Mouse (Mus musculus): ENCODE measurements at regions not wholly inside any gene's neighbourhood (a gene's known extent, or its start where the extent isn't known, plus 50 kb on each side); places are given as distances from the start of the nearest gene placed in this dataset.

DNA sequence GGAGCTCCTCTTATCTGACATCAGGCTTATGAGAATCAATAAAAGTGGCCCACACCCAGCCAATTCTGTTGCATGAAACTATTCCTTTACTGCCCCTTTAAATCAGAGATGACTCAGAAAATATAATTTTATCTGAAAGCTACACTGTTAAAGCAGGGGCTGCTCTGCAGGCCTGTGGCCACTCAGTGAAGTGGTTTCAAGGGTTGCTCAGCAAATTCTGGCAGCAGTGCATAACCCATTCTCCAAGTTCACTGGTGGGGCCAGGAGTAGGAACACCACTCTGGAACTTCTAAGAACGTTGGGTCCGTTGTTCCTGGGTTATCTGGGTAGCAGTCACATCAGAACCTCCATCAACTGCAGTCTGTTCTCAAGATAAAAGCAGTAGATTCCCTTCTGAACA, 236.2 kb downstream of the Fam84b start:
- no peak overlapping the region for H3K9ac ChIP-seq
- ATAC-seq (ENCODE audit: low FRiP score, low read depth) = no peak
- no peaks in the 10 kb centered on the region for H3K4me1 ChIP-seq (replicated peaks)
- H3K27me3 ChIP-seq = no peaks in the 10 kb centered on the region
- H3K36me3 ChIP-seq = no peaks in the 10 kb centered on the region
- WGBS = 72% methylated on average over 2 of the region's 2 CpGs
- no peak overlapping the region for H3K27ac ChIP-seq (replicated peaks)
- no peaks in the 10 kb centered on the region for H3K9me3 ChIP-seq
- H3K4me3 ChIP-seq = no peak overlapping the region
- no peak overlapping the region for H3K4me2 ChIP-seq

DNA sequence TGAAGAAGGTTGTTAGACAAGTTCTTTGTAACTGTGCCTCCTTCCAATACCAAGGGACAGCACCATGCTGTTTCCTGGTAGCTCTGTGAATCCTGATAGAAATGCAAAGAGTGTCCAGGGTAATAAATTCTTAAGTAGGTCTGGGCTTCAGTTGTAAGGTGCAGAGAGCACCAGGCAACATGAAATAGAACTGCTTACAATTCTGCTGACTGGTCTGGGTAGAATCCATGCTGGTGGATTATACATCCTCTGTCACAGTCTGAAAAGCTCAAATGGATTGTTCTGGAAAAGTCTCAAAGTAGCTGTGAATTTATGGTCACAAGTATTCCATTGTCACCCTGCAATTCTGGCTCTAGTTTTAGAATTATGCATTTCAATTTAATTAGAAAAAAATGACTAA, 251.7 kb downstream of the Fam84b start:
- Histone ChIP-seq H3K4me3 (no peak overlapping the region), H3K4me1 (replicated peaks) (no peaks in the 10 kb centered on the region), H3K27me3 (no peaks in the 10 kb centered on the region), H3K9me3 (no peaks in the 10 kb centered on the region), H3K27ac (replicated peaks) (no peak overlapping the region), H3K9ac (no peak overlapping the region), H3K36me3 (no peaks in the 10 kb centered on the region), H3K4me2 (no peak overlapping the region)
- no peak for ATAC-seq (ENCODE audit: low FRiP score, low read depth)

DNA sequence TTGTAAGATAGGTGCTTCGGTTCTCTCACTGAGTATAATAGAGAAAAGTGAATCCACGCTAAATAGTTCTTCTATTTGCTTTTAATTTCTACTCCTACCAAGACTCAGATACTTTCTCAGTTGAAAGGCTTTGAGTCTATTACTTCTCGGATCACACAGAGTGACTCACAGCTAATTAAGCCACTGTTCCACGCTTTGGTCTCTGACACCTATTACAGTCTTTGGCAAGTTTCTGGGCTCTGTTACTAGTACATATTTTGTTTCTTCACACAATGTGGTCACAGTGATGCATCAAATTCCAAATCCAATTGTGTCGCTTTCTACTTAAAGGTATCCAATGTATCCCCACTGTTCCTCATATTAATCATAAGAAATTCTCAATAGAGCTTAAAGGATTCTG, 276.5 kb downstream of the Fam84b start:
- Histone ChIP-seq H3K9me3 (no peaks in the 10 kb centered on the region), H3K27ac (replicated peaks) (no peak overlapping the region), H3K36me3 (no peaks in the 10 kb centered on the region), H3K9ac (no peak overlapping the region), H3K4me3 (no peak overlapping the region), H3K4me2 (no peak overlapping the region), H3K27me3 (no peaks in the 10 kb centered on the region), H3K4me1 (replicated peaks) (no peaks in the 10 kb centered on the region)
- ATAC-seq (ENCODE audit: low FRiP score, low read depth) = no peak
- 76% methylated on average over 5 of the region's 5 CpGs for WGBS

DNA sequence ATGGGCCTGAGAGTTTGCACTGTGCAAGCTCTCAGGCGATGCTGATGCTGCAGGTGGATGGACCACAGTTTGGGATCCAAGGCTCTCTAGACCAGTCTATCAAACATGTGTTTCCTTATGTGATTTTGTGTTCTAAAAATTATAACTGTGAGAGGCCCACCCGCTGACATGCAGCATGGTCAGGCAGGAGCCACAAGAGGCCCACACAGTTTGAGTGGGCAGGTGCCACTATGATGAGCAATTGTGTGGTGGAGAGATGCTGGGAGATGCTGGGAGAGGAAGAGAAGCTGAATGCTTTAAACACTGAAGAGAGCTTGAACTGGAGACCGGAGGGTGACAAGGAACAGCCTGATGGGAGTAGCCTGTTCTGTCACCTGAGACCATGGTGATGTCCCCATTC, 287.3 kb downstream of the Fam84b start:
- Histone ChIP-seq H3K4me1 (replicated peaks) (no peaks in the 10 kb centered on the region), H3K4me2 (no peak overlapping the region), H3K4me3 (no peak overlapping the region), H3K27me3 (no peaks in the 10 kb centered on the region), H3K9ac (no peak overlapping the region), H3K27ac (replicated peaks) (no peak overlapping the region), H3K36me3 (no peaks in the 10 kb centered on the region), H3K9me3 (no peaks in the 10 kb centered on the region)
- no peak for ATAC-seq (ENCODE audit: low FRiP score, low read depth)
- WGBS = 84% methylated on average over 3 of the region's 3 CpGs

DNA sequence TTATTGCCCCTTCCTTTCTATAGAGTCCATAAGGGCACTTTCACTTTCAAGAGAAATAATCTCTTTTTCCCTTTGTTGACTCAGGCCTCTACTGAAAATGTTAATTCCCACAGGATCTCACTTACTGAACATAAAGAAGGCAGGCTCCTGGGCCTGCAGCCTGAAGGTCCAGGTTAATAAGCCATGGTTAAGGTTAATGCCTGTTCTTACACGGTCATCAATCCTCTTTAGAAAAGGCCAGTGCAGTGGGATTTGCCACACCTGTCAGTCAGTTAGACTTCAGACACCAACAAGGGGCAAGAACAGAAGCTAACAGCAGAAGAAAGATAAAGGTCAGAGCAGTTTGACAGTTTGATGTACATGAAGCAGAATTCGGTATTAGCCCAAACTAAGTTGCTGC, 288.6 kb downstream of the Fam84b start:
- H3K9ac ChIP-seq = no peak overlapping the region
- ATAC-seq (ENCODE audit: low FRiP score, low read depth) = no peak
- WGBS = 31% methylated on average over 2 of the region's 2 CpGs
- H3K9me3 ChIP-seq = no peaks in the 10 kb centered on the region
- H3K36me3 ChIP-seq = no peaks in the 10 kb centered on the region
- no peaks in the 10 kb centered on the region for H3K27me3 ChIP-seq
- H3K27ac ChIP-seq (replicated peaks) = no peak overlapping the region
- no peak overlapping the region for H3K4me3 ChIP-seq
- H3K4me2 ChIP-seq = no peak overlapping the region
- no peaks in the 10 kb centered on the region for H3K4me1 ChIP-seq (replicated peaks)

DNA sequence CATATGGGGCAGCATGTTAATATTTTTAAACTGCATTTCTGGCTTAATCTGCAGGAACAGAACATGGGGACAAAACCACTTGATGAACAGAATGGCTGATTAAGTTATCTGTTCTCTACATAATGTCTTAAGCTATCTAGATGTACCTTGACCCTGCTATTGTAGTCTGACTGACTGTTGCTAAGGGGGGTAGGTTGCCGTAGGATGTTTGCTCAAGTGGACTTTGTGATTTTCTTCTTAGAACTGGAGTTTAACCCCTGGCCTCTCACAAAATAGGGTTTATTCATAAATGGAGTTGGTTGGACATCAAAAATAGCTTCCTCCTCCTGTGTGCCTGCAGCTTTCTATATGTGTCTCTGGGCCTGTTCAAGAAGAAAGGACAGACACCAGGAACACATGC, 292.9 kb downstream of the Fam84b start:
- no peak overlapping the region for H3K4me2 ChIP-seq
- WGBS = 78% methylated on average over 1 of the region's 1 CpGs
- no peaks in the 10 kb centered on the region for H3K36me3 ChIP-seq
- no peaks in the 10 kb centered on the region for H3K9me3 ChIP-seq
- no peak overlapping the region for H3K4me3 ChIP-seq
- H3K27ac ChIP-seq (replicated peaks) = no peak overlapping the region
- ATAC-seq (ENCODE audit: low FRiP score, low read depth) = no peak
- no peaks in the 10 kb centered on the region for H3K4me1 ChIP-seq (replicated peaks)
- H3K27me3 ChIP-seq = no peaks in the 10 kb centered on the region
- no peak overlapping the region for H3K9ac ChIP-seq

DNA sequence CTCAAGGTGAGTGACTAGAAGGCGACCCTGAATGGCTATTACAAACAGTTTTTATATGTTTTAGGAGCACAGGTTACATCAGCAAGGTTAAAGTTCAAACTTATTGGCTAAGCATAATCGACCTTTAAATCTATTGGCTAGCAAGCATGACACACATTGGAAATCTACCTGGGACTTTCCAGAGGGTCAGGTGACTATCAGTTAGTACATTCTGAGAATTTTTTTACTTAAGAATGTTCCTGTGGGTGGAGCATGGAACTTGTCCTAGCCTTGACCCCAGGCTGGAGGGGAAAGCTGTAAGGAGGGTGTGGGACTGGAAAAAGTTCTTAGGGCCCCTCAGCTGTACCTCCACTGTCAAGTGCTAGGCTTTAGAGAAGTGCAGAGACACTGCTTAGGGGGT, 297.9 kb downstream of the Fam84b start:
- H3K4me3 ChIP-seq = no peak overlapping the region
- no peak overlapping the region for H3K4me2 ChIP-seq
- H3K4me1 ChIP-seq (replicated peaks) = no peaks in the 10 kb centered on the region
- WGBS = 88% methylated on average over 2 of the region's 2 CpGs
- ATAC-seq (ENCODE audit: low FRiP score, low read depth) = no peak
- H3K36me3 ChIP-seq = no peaks in the 10 kb centered on the region
- H3K27ac ChIP-seq (replicated peaks) = no peak overlapping the region
- no peak overlapping the region for H3K9ac ChIP-seq
- no peaks in the 10 kb centered on the region for H3K27me3 ChIP-seq
- no peaks in the 10 kb centered on the region for H3K9me3 ChIP-seq

DNA sequence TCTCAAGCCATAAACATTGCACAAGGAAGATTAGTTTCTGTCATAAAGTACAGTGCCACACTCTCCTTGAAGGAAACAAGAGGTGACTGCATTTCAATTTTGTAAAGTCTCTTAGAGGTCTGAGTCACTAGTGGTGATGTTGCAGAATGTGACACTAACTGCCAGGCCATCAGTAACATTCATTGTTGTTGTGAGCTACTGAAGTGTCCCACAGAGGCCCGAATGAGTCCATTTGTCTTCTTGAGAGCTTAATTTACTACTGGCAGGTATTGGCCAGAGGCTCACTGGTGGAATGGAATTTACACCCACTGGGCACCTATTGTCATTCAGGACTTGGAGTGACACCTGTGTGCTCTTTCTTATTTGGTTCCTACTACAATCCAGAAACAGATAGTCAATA, 299.0 kb downstream of the Fam84b start:
- Histone ChIP-seq H3K4me1 (replicated peaks) (no peaks in the 10 kb centered on the region), H3K9me3 (no peaks in the 10 kb centered on the region), H3K36me3 (no peaks in the 10 kb centered on the region), H3K4me3 (no peak overlapping the region), H3K27me3 (no peaks in the 10 kb centered on the region), H3K27ac (replicated peaks) (no peak overlapping the region), H3K4me2 (no peak overlapping the region), H3K9ac (no peak overlapping the region)
- WGBS = 13% methylated on average over 1 of the region's 1 CpGs
- no peak for ATAC-seq (ENCODE audit: low FRiP score, low read depth)

DNA sequence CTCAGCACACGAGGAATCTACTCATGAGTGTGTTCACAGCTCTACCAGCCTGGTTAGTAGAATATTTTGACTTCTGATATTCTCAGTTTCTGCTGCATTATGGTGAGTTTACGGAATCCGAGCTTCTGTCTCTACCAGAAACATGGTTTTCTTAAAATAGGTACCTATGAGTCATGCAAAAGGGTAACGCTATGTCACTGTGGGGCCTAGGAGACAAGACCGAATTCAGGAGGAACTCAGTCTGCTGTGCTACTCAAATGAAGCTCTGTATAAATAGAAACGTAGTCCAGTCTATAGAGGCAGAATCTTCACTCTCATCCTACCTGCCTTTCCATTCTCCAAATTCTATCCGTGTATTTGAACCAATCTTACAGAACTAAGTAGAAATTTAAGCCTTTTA, 305.5 kb downstream of the Fam84b start:
- no peak for ATAC-seq (ENCODE audit: low FRiP score, low read depth)
- no peaks in the 10 kb centered on the region for H3K4me1 ChIP-seq (replicated peaks)
- 92% methylated on average over 7 of the region's 7 CpGs for WGBS

DNA sequence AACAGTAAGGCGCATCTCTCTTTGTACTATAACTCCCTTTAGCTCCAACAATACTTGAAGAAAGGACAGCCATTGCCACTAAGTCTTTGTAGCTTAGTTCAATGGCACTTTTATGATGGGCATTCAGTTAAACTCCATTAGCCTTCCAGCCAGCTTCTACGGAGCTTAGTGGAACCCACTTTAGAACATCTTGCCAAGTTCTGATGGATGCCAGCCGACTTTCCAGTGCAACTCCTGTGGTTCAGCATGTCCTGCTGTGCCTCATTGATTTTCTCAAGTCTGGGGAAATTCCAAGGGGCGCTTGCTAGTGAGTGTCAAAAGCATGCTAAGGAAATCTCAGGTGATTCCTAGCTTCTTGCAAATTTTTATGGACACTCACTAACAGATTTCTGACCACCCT, 316.4 kb downstream of the Fam84b start:
- ATAC-seq (ENCODE audit: low FRiP score, low read depth) = no peak
- Histone ChIP-seq H3K9ac (no peak overlapping the region), H3K4me1 (replicated peaks) (no peaks in the 10 kb centered on the region), H3K9me3 (no peaks in the 10 kb centered on the region), H3K4me3 (no peak overlapping the region), H3K27me3 (no peaks in the 10 kb centered on the region), H3K36me3 (no peaks in the 10 kb centered on the region), H3K4me2 (no peak overlapping the region), H3K27ac (replicated peaks) (no peak overlapping the region)
- WGBS = 73% methylated on average over 4 of the region's 4 CpGs

More for the DNA sequence above, 305.5 kb downstream of the Fam84b start:
- H3K9me3 ChIP-seq = no peaks in the 10 kb centered on the region
- H3K4me3 ChIP-seq = no peak overlapping the region
- no peak overlapping the region for H3K4me2 ChIP-seq
- H3K27me3 ChIP-seq = no peaks in the 10 kb centered on the region
- no peak overlapping the region for H3K27ac ChIP-seq (replicated peaks)
- H3K36me3 ChIP-seq = no peaks in the 10 kb centered on the region
- H3K9ac ChIP-seq = no peak overlapping the region

DNA sequence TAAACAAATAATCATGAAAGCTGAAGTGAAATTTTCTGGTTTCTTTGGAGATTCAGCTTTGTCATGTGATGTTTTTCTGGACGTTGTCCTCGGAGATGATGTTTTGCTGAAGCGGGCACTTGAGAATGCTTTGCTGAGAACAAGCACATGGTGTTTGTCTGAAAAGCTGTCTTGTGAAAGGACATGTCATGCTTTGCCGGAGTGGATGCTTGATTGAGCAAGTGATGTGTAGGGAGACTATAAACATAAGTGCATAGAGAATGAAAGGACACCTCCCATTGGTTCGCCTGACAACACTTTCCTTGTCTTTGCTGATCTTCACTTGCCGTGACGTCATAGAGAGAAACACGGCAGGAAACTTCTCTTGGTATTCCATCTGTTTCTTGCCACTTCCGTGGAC, 318.9 kb downstream of the Fam84b start:
- 68% methylated on average over 9 of the region's 9 CpGs for WGBS
- Histone ChIP-seq H3K27me3 (no peaks in the 10 kb centered on the region), H3K4me2 (no peak overlapping the region), H3K9ac (no peak overlapping the region), H3K4me1 (replicated peaks) (no peaks in the 10 kb centered on the region), H3K36me3 (no peaks in the 10 kb centered on the region), H3K27ac (replicated peaks) (no peak overlapping the region), H3K9me3 (no peaks in the 10 kb centered on the region), H3K4me3 (no peak overlapping the region)
- no peak for ATAC-seq (ENCODE audit: low FRiP score, low read depth)

DNA sequence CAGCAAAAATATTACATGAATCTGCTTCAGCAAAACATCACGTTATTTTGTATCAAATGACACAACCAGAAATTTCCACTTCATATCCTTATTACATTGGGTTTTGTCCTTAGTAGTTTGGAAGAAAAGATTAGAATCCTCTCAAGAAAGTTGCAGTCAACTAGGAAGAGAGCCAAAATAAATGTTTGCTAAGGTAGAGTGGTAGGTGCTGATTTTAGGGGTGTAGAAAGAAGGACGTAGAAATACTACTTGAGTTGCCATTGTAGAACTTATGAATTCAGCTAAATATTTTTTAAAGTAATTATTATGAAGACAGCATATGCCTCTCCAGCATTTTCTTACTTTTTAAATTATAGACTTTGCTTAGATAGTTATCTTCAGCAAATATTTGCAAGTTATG, 336.8 kb downstream of the Fam84b start:
- H3K9ac ChIP-seq = no peak overlapping the region
- no peak overlapping the region for H3K27ac ChIP-seq (replicated peaks)
- H3K36me3 ChIP-seq = no peaks in the 10 kb centered on the region
- no peaks in the 10 kb centered on the region for H3K4me1 ChIP-seq (replicated peaks)
- H3K4me2 ChIP-seq = no peak overlapping the region
- no peaks in the 10 kb centered on the region for H3K27me3 ChIP-seq
- ATAC-seq (ENCODE audit: low FRiP score, low read depth) = no peak
- no peak overlapping the region for H3K4me3 ChIP-seq
- WGBS = 95% methylated on average over 2 of the region's 2 CpGs
- H3K9me3 ChIP-seq = no peaks in the 10 kb centered on the region

DNA sequence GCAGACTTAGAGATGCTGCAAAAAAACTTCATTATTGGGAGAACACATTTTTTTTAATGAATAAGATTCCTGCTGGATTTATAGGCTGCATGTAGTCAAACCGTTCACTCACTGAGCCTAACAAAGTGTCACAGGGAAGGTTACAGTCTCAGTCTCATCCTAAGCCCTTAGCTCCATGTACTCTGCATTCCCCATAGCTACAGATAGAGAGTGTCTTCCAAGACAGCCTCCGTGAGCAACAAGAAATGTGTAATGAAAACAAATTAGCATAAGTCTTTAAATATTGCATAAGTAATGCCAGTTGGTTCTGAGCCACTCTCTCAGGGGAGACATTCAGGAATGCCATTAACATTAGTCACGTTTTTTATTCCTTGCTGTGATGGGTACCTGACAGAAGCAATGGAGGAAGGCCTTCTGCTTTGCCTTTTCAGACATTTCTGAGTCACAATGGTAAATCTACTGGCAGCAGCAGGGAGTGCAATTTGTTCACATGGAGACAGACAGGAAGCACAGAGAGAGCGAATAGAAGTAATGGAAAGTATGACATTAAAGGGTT, 376.7 kb downstream of the Fam84b start:
- H3K27ac ChIP-seq (replicated peaks) = no peak overlapping the region
- no peaks in the 10 kb centered on the region for H3K27me3 ChIP-seq
- ATAC-seq (ENCODE audit: low FRiP score, low read depth) = no peak
- H3K9ac ChIP-seq = no peak overlapping the region
- H3K4me3 ChIP-seq = no peak overlapping the region
- no peaks in the 10 kb centered on the region for H3K36me3 ChIP-seq
- WGBS = 38% methylated on average over 4 of the region's 4 CpGs
- H3K4me1 ChIP-seq (replicated peaks) = no peaks in the 10 kb centered on the region
- no peak overlapping the region for H3K4me2 ChIP-seq
- no peaks in the 10 kb centered on the region for H3K9me3 ChIP-seq

Data from hindbrain, embryonic 15.5 days (tissue).